In the genomic region with DNA sequence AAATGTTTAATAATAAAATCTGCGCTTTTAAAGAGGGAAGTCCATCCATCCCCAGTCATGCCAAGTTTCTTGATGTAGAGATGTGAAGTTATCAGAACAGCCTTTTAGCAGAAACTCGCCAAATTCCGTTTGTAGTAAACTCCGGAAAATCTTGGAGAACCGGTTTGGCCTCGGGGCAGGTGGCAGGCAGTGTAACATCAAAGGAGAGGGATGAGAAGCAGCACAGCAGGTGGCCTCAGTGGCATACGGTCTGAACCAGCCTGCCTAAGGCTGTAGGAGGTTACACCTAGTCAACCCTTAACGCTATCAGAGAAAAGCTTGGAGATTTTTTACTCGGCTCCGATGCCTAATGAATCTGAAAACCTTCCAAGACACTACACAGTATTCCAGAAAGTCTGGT, we compare ENCODE assay signal across 16 mouse cellular contexts. TPM values are rescaled to one million over a fixed set of nuclear protein-coding genes. Genes with fewer than 3 reads are reported as not detected.
DNase-seq lines count a peak whose midpoint lies in the region; ATAC-seq lines count a peak whose summit lies in the region.
"Had no signal": no experiment of that assay in that cellular context is flagged by ENCODE, and none has a peak within 500 bp of the region (broad histone marks: within the 10 kb centered on the region; RNA-seq: fewer than 3 reads in every experiment).

No protein-coding gene starts in this region.

- DNase-seq in cerebellum, postnatal 10 days: peak; percentile 27 to 48
- no peak for DNase-seq in cerebellum, postnatal 4 days (ENCODE audit: low spot score in 2 of 2)
- peak; percentile 33 for DNase-seq in testis, postnatal 14 days (ENCODE audit: low spot score)
- DNase-seq in testis, postnatal 10 days (ENCODE audit: low spot score): no peak
- DNase-seq in embryonic facial prominence, embryonic 11.5 days (ENCODE audit: low spot score): peak; percentile 52
- DNase-seq in frontal cortex, adult 2 months (ENCODE audit: extremely low spot score in 1 of 2, low spot score in 1 of 2): no peak
- DNase-seq: cerebellum, adult 8-10 months; layer of hippocampus, adult 9-11 months; right cerebral cortex, adult 18-20 months; thymus, postnatal 36 days had no signal

- H3K4me1 ChIP-seq in embryonic facial prominence, embryonic 11.5 days (ENCODE audit: control insufficient read depth, insufficient read depth, low read length): no peaks in the 10 kb centered on the region
- H3K4me1 ChIP-seq in stomach, embryonic 15.5 days: no peaks in the 10 kb centered on the region
- no peaks in the 10 kb centered on the region for H3K4me1 ChIP-seq in midbrain, embryonic 13.5 days (replicated peaks)
- H3K4me1 ChIP-seq: hindbrain, embryonic 15.5 days; limb, embryonic 12.5 days; neural tube, embryonic 13.5 days had no signal

- no peaks in the 10 kb centered on the region for H3K27me3 ChIP-seq in embryonic facial prominence, embryonic 11.5 days (ENCODE audit: control insufficient read depth, insufficient read depth, low read length)
- H3K27me3 ChIP-seq in stomach, embryonic 15.5 days (replicated peaks): no peaks in the 10 kb centered on the region
- no peaks in the 10 kb centered on the region for H3K27me3 ChIP-seq in midbrain, embryonic 13.5 days
- H3K27me3 ChIP-seq: hindbrain, embryonic 15.5 days; neural tube, embryonic 13.5 days had no signal

- H3K36me3 ChIP-seq in embryonic facial prominence, embryonic 11.5 days (replicated peaks; ENCODE audit: control insufficient read depth, insufficient read depth, low read depth, low read length): no peaks in the 10 kb centered on the region
- no peaks in the 10 kb centered on the region for H3K36me3 ChIP-seq in stomach, embryonic 15.5 days
- no peaks in the 10 kb centered on the region for H3K36me3 ChIP-seq in midbrain, embryonic 13.5 days
- H3K36me3 ChIP-seq: hindbrain, embryonic 15.5 days; limb, embryonic 12.5 days; neural tube, embryonic 13.5 days had no signal

- H3K9me3 ChIP-seq in embryonic facial prominence, embryonic 11.5 days (replicated peaks; ENCODE audit: control insufficient read depth, low read length): no peaks in the 10 kb centered on the region
- no peaks in the 10 kb centered on the region for H3K9me3 ChIP-seq in stomach, embryonic 15.5 days
- H3K9me3 ChIP-seq in midbrain, embryonic 13.5 days: no peaks in the 10 kb centered on the region
- H3K9me3 ChIP-seq: hindbrain, embryonic 15.5 days; limb, embryonic 12.5 days; neural tube, embryonic 13.5 days had no signal

- H3K9ac ChIP-seq in embryonic facial prominence, embryonic 11.5 days (replicated peaks; ENCODE audit: low read length): no peak overlapping the region
- no peak overlapping the region for H3K9ac ChIP-seq in stomach, embryonic 15.5 days
- no peak overlapping the region for H3K9ac ChIP-seq in midbrain, embryonic 13.5 days (replicated peaks)
- H3K9ac ChIP-seq: hindbrain, embryonic 15.5 days; limb, embryonic 12.5 days; neural tube, embryonic 13.5 days had no signal

- H3K4me2 ChIP-seq in embryonic facial prominence, embryonic 11.5 days (ENCODE audit: low read depth, low read length): no peak overlapping the region
- H3K4me2 ChIP-seq in stomach, embryonic 15.5 days: no peak overlapping the region
- H3K4me2 ChIP-seq in midbrain, embryonic 13.5 days (replicated peaks): no peak overlapping the region
- H3K4me2 ChIP-seq: hindbrain, embryonic 15.5 days; limb, embryonic 12.5 days; neural tube, embryonic 13.5 days had no signal

- H3K27ac ChIP-seq in embryonic facial prominence, embryonic 11.5 days (replicated peaks; ENCODE audit: low read depth, low read length): no peak overlapping the region
- H3K27ac ChIP-seq in stomach, embryonic 15.5 days: peak overlapping the region; percentile 45; the same call in 1 of the 2 replicates
- H3K27ac ChIP-seq in midbrain, embryonic 13.5 days: no peak overlapping the region
- H3K27ac ChIP-seq: hindbrain, embryonic 15.5 days; limb, embryonic 12.5 days; neural tube, embryonic 13.5 days had no signal

- no peak for ATAC-seq in embryonic facial prominence, embryonic 11.5 days (replicated peaks; ENCODE audit: insufficient number of reproducible peaks, low FRiP score, low TSS enrichment, low read depth)
- ATAC-seq in stomach, embryonic 15.5 days (ENCODE audit: insufficient read depth, low FRiP score, low read depth): peak; percentile 86
- ATAC-seq in midbrain, embryonic 13.5 days: no peak
- ATAC-seq: activated CD4-positive, CD25-positive, alpha-beta regulatory T cell, adult 4 months had no signal

- no peak overlapping the region for H3K4me3 ChIP-seq in embryonic facial prominence, embryonic 11.5 days (ENCODE audit: low read depth, low read length)
- no peak overlapping the region for H3K4me3 ChIP-seq in stomach, embryonic 15.5 days (replicated peaks)
- H3K4me3 ChIP-seq in midbrain, embryonic 13.5 days (replicated peaks): no peak overlapping the region
- H3K4me3 ChIP-seq: hindbrain, embryonic 15.5 days; limb, embryonic 12.5 days; neural tube, embryonic 13.5 days had no signal

- 12% methylated on average over 10 of the region's 10 CpGs for WGBS in embryonic facial prominence, embryonic 11.5 days
- 20% methylated on average over 10 of the region's 10 CpGs for WGBS in stomach, embryonic 15.5 days
- WGBS in midbrain, embryonic 13.5 days: 27% methylated on average over 10 of the region's 10 CpGs

RNA-seq across cellular contexts. Expression of gene Gpld1, which starts 12.5 kb away (rescaled TPM):
- 0.49 and 0.57 TPM in 2 replicates for polyA plus RNA-seq in embryonic facial prominence, embryonic 11.5 days (2014; fragmentation: Nextera tagmentation; extraction: Ambion mirVana)
- polyA plus RNA-seq in stomach, embryonic 15.5 days (2015; fragmentation: Nextera tagmentation; extraction: Ambion mirVana): 3.1 and 3.2 TPM in 2 replicates
- polyA plus RNA-seq in frontal cortex, adult 2 months (2012; rRNA removed): 18.5 and 18.6 TPM in 2 replicates
- 0.63 and 1.3 TPM in 2 replicates for polyA plus RNA-seq in midbrain, embryonic 13.5 days (2015; fragmentation: Nextera tagmentation; extraction: Ambion mirVana)

RNA-seq across cellular contexts. Expression of gene Aldh5a1, which starts 18.0 kb away (rescaled TPM):
- polyA plus RNA-seq in embryonic facial prominence, embryonic 11.5 days (2014; fragmentation: Nextera tagmentation; extraction: Ambion mirVana): 7.5 and 7.8 TPM in 2 replicates
- 9.5 and 11.2 TPM in 2 replicates for polyA plus RNA-seq in stomach, embryonic 15.5 days (2015; fragmentation: Nextera tagmentation; extraction: Ambion mirVana)
- 42.5 and 44.2 TPM in 2 replicates for polyA plus RNA-seq in frontal cortex, adult 2 months (2012; rRNA removed)
- 7.5 and 7.9 TPM in 2 replicates for polyA plus RNA-seq in midbrain, embryonic 13.5 days (2015; fragmentation: Nextera tagmentation; extraction: Ambion mirVana)

Comparison
In these comparisons a context has a peak if more than half of its experiments do, and no peak if none do; other contexts are left out.
1. DNase-seq: peak in cerebellum, postnatal 10 days (2 of 2), testis, postnatal 14 days (single experiment) and embryonic facial prominence, embryonic 11.5 days (single experiment); none in cerebellum, postnatal 4 days (0 of 2), testis, postnatal 10 days (single experiment) and frontal cortex, adult 2 months (0 of 2).